Mouse (Mus musculus): ENCODE measurements around the gene Wwc1. TPM values are rescaled to one million over a fixed set of nuclear protein-coding genes. Genes with fewer than 3 reads are reported as not detected.

Wwc1 gene
- total RNA-seq (2021): under 1 TPM; 0.07 to 0.25 TPM
- long read RNA-seq, experiment 1: 0 reads
- long read RNA-seq, experiment 2: 0 reads

DNA sequence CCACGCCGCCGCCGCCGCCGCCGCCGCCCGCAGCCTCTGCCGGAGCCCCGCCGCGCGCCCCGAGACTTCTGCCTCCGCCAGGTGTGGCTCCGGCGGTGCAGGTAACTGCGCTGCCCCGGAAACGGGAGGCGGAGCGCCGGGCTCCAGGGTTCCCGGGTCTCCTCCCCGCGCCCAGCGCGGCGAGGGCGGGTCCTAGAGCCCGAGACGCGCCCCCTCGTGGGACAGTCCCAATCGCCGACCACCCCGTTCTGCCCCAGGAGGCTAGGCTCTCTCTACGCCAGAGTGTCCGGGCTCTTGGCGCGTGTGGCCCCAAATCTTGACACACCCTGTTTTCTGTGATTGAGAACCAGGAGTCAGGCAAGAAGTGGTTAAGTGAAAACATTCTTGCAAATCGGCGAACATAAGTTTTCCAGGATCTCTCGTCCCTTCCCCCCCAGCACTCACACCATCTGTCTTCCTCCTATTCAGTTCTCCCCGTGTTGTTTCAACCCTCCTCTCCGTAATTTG lies at the start of gene Wwc1:
Gene Wwc1 (minus strand): TSS at position 117 of the 507 bp plus-strand sequence.
- DNase-seq (ENCODE audit: low spot score): no peak

GRCm38 (mm10) chr11:36020009-36020408 lies 39.7 kb upstream of the Wwc1 start:
- DNase-seq (ENCODE audit: low spot score): no peak

DNA sequence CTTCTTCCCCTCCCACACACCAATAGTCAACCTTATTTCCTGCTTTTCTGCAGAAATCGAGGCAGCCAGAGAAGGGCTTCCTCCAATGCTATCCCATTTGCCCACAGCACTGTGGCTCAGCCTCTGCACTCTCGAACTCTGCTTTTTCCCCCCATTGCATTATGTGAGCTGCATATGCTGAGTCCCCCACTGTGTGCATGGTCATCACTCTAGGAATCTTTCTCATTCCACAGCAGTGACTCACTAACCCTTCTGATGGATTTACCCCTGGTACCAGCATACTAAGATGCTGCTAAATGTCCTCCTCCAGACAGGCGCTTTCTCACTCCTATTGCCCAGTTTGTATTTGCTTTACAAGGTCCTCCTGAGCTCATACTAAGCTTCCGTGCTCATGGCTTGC lies 32.9 kb upstream of the Wwc1 start:
- DNase-seq (ENCODE audit: low spot score): no peak

- DNase-seq (ENCODE audit: low spot score): no peak
These were observed 29.2 kb upstream of the Wwc1 start for GRCm38 (mm10) chr11:36009281-36010208.

DNA sequence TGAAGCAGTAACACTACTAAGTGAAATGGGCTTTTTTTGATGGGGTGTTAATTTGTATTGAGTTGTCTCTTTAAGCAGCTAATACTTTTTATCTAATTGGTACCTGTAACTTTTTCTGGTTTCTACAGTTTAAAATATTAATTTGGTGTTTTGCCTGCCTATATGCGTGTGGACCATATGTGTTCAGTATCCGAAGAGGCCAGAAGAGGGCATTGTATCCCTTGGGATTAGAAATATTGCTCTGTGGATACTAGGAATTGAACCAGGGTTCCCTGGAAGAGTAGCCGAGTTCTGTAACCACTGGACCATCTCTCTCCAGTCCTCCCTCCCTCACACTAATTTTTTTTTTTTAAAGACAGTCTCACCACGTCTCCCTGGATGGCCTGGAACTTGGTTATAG lies 22.6 kb upstream of the Wwc1 start:
- no peak for DNase-seq (ENCODE audit: low spot score)

DNA sequence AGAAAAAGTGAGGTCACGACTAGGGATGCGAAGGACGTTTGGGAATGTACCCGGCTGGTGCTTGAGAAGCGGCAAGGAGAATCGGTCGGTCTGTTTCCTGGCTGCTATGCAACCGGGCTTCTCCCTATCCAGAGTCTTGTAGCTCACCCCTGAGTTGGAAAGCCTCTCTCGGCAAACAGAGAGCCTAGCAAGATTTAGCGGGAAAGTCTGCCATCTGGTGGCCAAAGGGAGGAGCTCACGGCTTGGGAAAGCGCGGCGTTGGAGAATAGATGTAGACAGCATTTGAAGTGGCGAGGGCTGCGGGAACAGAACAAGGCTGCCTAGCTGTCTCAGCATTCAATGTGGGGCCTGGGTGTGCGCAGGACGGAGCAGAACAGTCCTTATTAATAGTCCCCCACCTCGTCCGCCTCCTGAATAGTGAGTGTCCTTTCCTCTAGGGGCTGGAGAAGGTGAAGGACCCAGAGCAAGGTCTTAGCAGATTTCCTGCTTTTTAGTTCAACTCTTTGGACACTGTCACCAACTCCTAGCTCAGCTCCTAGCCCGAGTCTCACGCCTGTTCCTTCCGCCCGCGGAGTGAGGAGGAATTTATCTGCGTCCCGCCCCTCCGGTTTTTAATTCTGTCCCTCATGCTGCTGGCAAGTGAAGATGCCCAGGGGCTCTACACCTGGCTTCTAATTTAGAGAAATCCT lies 21.1 kb upstream of the Wwc1 start:
- peak; percentile 83 for DNase-seq (ENCODE audit: low spot score)

GRCm38 (mm10) chr11:36000585-36001281 lies 20.4 kb upstream of the Wwc1 start:
- no peak for DNase-seq (ENCODE audit: low spot score)

DNA sequence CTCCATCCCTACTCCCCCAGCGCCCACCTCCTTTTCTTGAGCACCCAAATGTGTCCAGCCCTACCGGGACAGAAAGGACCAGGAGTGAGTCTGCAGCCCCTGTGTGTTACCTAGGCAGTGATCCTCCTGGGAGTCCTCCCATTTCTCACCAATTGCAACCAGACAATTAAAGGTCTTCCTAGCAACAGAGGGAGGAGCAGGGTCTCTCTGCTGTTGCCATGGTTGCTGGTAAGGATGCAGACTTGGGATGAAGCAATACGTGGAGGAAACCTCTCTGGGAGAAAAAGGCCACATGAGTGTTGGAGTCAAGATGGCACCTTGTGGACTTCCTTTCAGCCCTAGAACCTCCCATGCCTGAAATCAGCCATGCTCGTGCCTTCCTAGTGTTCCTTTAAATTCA lies 19.7 kb upstream of the Wwc1 start:
- DNase-seq (ENCODE audit: low spot score): no peak

GRCm38 (mm10) chr11:35998048-35998447 lies 17.7 kb upstream of the Wwc1 start:
- DNase-seq (ENCODE audit: low spot score): no peak

DNA sequence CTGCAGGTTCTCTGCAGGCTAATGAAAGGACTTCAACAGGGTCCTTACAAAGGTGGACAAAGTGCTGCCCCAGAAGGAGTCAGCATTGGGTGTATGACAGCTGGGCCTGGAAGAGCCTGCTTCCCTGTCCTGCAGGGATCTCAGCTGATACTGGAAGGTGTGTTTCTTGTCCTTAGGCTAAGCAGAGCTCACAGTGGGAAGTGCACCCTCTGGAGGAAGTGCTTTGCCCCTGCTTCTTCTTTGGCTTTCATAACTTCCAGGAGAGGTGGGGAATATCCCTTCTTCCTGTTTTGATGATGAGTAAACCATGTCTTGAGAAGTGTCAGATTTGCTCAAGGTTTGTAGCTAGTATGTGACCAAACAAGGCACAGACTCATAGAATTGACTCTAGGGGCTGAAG lies 15.0 kb upstream of the Wwc1 start:
- no peak for DNase-seq (ENCODE audit: low spot score)

- no peak for DNase-seq (ENCODE audit: low spot score)
These were observed 11.5 kb upstream of the Wwc1 start for GRCm38 (mm10) chr11:35991846-35992245.

- no peak for DNase-seq (ENCODE audit: low spot score)
These were observed 9.6 kb upstream of the Wwc1 start for GRCm38 (mm10) chr11:35989967-35990366.

DNA sequence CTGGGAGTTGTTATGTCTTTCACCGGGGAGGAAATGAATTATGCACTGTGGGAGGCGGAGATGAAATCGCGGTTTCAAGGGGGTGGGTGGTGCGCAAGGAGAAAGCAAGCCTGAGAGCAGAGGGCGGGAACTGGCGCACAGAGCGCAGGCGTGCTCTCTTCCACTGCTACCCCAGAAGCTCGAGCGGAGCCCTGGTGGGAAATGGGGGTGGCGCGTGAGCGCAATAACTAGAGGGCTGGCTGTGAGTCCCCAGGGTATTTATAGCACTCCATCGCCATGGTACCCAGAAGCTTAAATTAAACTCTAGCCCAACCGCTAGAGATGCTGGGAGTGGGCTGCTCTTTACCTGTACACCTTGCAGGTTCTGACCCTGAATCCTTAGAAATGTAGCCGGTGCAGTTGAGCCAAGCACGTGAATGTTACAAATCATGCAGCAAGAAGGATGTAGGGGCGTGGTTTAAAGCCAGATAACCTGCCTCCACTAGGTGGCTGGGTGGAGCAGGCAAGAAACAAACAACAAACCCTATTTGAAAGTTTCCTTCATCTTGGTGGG lies 5.6 kb upstream of the Wwc1 start:
- DNase-seq (ENCODE audit: low spot score): no peak

- no peak for DNase-seq (ENCODE audit: low spot score)
These were observed 2.4 kb upstream of the Wwc1 start for GRCm38 (mm10) chr11:35982734-35983133.

GRCm38 (mm10) chr11:35979733-35980410 lies 455 bp downstream of the Wwc1 start:
- no peak for DNase-seq (ENCODE audit: low spot score)

DNA sequence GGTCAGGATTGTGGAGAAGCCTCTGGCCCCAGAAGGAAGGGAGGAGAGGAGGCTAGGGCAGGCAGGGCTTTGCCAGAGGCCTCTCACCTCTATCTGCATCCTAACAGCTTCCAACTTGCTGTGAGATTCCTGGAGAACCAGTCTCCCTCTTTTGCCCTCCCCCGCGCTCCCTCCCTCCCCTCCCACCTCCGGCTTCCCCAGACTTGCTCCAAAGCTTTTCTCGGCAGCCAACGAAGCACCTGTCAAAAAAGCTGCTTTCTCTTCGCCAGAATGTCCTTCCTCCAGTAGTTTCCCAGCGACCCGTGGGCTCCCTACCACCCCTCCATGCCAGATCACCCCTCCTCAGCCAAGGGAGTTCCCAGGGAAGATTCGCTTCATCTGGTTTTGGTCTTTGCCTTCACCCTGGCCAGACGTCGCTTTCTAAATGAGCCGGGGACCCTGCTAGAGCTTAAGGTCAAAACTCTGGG lies 1.0 kb downstream of the Wwc1 start:
- no peak for DNase-seq (ENCODE audit: low spot score)

DNA sequence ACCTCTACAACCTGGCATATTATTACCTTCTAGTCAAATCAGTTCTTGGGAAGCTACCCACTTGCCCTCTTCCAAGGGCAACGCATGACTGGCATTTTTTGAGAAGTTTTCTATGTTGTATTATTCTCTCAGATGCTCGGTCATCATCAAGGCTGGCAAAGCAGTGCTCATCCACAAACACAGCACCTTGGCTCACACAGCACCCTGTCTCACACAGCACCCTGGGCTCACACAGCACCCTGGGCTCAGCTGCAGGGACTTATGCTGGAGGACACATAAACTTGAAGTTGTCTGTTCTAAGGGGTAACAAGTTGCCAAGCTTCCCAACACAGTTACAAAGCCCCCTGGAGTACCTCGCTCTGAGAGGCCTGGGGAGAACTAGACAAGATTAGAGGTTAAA lies 2.5 kb downstream of the Wwc1 start:
- no peak for DNase-seq (ENCODE audit: low spot score)

GRCm38 (mm10) chr11:35977096-35977495 lies 3.2 kb downstream of the Wwc1 start:
- no peak for DNase-seq (ENCODE audit: low spot score)

GRCm38 (mm10) chr11:35976482-35976881 lies 3.8 kb downstream of the Wwc1 start:
- no peak for DNase-seq (ENCODE audit: low spot score)

- no peak for DNase-seq (ENCODE audit: low spot score)
These were observed 5.5 kb downstream of the Wwc1 start for GRCm38 (mm10) chr11:35974632-35975450.
